Mouse (Mus musculus) liver, postnatal 0 days (tissue): ENCODE data around the gene Rsph1. TPM values are rescaled to one million over a fixed set of nuclear protein-coding genes. Genes with fewer than 3 reads are reported as not detected.

Experiments used
- ATAC-seq: fragments of 200-750 bp; cut with Nextera tagmentation; 2 replicates; pipeline ENCODE4 v1.8.0; 2017; ENCODE audit warnings: mild to moderate bottlenecking, moderate library complexity
- DNase-seq: peaks from one replicate; pipeline ENCODE4 v3.0.0-alpha.2; 2016
- H3K27ac ChIP-seq: fragments of 300-500 bp; sonication (generic); 2 replicates; pipeline ENCODE4 v1.5.1; 2014; ENCODE audit warnings: antibody characterized with exemption, moderate library complexity, mild to moderate bottlenecking, low read depth
- H3K27me3 ChIP-seq: fragments of 300-500 bp; sonication (generic); 2 replicates; pipeline ENCODE4 v1.6.1; 2014; ENCODE audit warnings: low read length, control low read depth, mixed read lengths; ENCODE audit not compliant: insufficient read depth
- H3K36me3 ChIP-seq: fragments of 300-500 bp; sonication (generic); replicated peaks from 2 replicates; pipeline ENCODE4 v1.6.1; 2014; ENCODE audit warnings: mild to moderate bottlenecking, control low read depth, low read length, moderate library complexity, mixed read lengths; ENCODE audit not compliant: insufficient read depth
- H3K4me1 ChIP-seq: fragments of 300-500 bp; sonication (generic); 2 replicates; pipeline ENCODE4 v1.6.1; 2014; ENCODE audit warnings: antibody characterized with exemption, mild to moderate bottlenecking, control low read depth; ENCODE audit not compliant: insufficient read depth
- H3K4me2 ChIP-seq: fragments of 300-500 bp; sonication (generic); 2 replicates; pipeline ENCODE4 v1.6.1; 2014; ENCODE audit warnings: low read depth, mild to moderate bottlenecking, low read length, moderate library complexity, mixed read lengths
- H3K4me3 ChIP-seq: fragments of 300-500 bp; sonication (generic); 2 replicates; pipeline ENCODE4 v1.5.1; 2014; ENCODE audit warnings: low read depth, low read length
- H3K9ac ChIP-seq: fragments of 300-500 bp; sonication (generic); replicated peaks from 2 replicates; pipeline ENCODE4 v1.6.1; 2014; ENCODE audit warnings: mild to moderate bottlenecking, moderate library complexity
- H3K9me3 ChIP-seq: fragments of 300-500 bp; sonication (generic); 2 replicates; pipeline ENCODE4 v1.6.1; 2016; ENCODE audit warnings: mild to moderate bottlenecking, control low read depth, low read length, mixed read lengths
- CTCF ChIP-seq: sonication (generic); IDR thresholded peaks from 2 replicates; pipeline ENCODE4 v1.5.1; 2016; ENCODE audit warnings: antibody characterized with exemption, low read depth
- EP300 ChIP-seq: IDR thresholded peaks from 2 replicates; pipeline ENCODE4 v1.6.1; 2016; ENCODE audit warnings: antibody characterized with exemption, low read depth, mild to moderate bottlenecking
- WGBS: fragments of 180-500 bp; shearing (Covaris S2); extraction: QIAGEN DNeasy Blood & Tissue Kit; methylation state at CpG from one replicate; pipeline ENCODE4 v1.1.7; 2014; ENCODE audit not compliant: insufficient replicate concordance; 5-methylcytosine and 5-hydroxymethylcytosine counted together
- polyA plus RNA-seq: library from polyadenylated mRNA; unstranded; fragments of >200 nt; fragmentation: Nextera tagmentation; extraction: Ambion mirVana; gene quantifications from 2 replicates; pipeline ENCODE4 v1.2.1, GENCODE M21; 2015

The Rsph1 gene
- polyA plus RNA-seq, 1 experiment from 2014 or later = 0.90 TPM

DNA sequence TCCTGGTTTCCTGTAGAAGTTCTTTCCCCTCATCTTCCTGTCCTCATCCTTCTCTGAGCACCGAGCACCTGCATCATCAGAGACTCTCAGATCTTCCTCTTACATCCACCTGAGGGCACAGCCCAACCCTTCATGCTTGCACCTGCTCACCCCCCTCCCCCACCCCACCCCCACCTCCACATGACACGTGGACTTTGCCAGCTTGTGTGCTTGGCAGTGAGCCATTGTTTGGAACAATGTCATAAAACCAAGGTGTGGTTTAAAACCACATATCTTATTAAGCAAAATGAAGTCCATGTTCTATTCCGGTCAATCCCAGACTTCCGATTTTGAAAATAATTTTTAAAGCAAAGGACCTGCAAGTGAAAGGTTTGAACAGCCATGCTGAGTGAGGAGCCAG is 45.3 kb upstream of the Rsph1 start:
- TF ChIP-seq CTCF = no peak
- TF ChIP-seq EP300 = no peak
- DNase-seq = peak; percentile 54
- Histone ChIP-seq H3K4me2 (no peak overlapping the region), H3K4me1 (peaks cover 26% of the 10 kb centered on the region), H3K27me3 (no peaks in the 10 kb centered on the region), H3K27ac (peak overlapping the region; percentile 82; the same call in 1 of the 2 replicates), H3K9me3 (no peaks in the 10 kb centered on the region), H3K9ac (no peak overlapping the region), H3K36me3 (peaks cover 10% of the 10 kb centered on the region; the same call in 1 of the 2 replicates), H3K4me3 (no peak overlapping the region)
- ATAC-seq = peak; percentile 15; the same call in 1 of the 2 replicates
- 73% methylated on average over 4 of the region's 4 CpGs for WGBS

- Histone ChIP-seq H3K4me3 (no peak overlapping the region), H3K4me2 (no peak overlapping the region), H3K9me3 (no peaks in the 10 kb centered on the region), H3K9ac (no peak overlapping the region), H3K36me3 (peaks cover 16% of the 10 kb centered on the region; the same call in 1 of the 2 replicates), H3K4me1 (peaks cover 26% of the 10 kb centered on the region), H3K27ac (no peak overlapping the region), H3K27me3 (no peaks in the 10 kb centered on the region)
- DNase-seq (no peak), ATAC-seq (no peak)
- WGBS = 81% methylated on average over 12 of the region's 12 CpGs
- TF ChIP-seq EP300 = no peak
- TF ChIP-seq CTCF = no peak
These were observed 44.2 kb upstream of the Rsph1 start for GRCm38 (mm10) chr17:31321425-31321824.

DNA sequence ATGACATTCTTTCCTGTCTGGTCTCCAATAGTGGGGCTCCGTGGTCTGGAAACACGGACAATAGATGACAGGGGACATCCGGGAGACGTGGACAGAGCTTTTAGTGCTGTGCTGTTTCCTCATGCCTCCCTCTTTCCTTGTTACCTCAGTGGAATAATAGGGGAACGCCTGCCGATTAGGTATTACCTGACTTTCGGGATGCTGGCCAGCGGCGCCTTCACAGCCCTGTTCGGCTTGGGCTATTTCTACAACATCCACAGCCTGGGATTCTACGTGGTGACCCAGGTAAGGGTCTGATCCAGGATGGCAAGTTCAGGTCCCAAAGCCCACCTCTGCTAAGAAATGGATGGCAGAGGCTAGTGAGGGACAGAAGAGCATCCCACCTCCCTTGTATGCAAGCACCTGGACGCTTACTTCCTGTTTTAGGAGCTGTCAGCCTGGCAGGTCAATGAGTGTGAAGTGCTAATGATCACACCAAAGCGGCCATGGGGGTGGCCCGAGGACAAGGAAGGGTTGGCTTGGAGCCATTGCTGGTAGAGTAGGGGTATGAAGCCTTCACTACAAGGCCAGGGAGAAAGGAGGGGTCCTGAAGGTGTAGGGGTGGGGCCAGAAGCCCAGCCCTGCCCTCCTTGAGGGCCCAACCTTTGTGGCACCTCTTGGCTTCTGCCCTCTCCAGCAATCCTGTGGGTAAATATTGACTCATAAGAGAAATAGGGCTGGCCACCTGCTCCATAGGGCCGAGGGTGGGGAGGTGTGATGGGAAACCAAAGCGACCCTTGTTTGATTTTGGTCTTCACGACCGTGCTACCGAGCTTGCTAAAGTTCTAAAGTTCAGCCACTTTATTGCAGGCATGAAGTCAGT is 42.0 kb upstream of the Rsph1 start:
- TF ChIP-seq CTCF (no peak), EP300 (no peak)
- no peaks in the 10 kb centered on the region for H3K27me3 ChIP-seq
- peaks cover 17% of the 10 kb centered on the region; the same call in 1 of the 2 replicates for H3K36me3 ChIP-seq
- 79% methylated on average over 19 of the region's 19 CpGs for WGBS
- 0 out of 2 replicates have a peak overlapping the region, but pooled peaks have one; percentile 1 for H3K27ac ChIP-seq
- H3K4me1 ChIP-seq = peaks cover 16% of the 10 kb centered on the region
- H3K4me2 ChIP-seq = no peak overlapping the region
- DNase-seq (no peak), ATAC-seq (peak; percentile 40; the same call in 1 of the 2 replicates)
- H3K4me3 ChIP-seq = no peak overlapping the region
- no peaks in the 10 kb centered on the region for H3K9me3 ChIP-seq
- no peak overlapping the region for H3K9ac ChIP-seq

DNA sequence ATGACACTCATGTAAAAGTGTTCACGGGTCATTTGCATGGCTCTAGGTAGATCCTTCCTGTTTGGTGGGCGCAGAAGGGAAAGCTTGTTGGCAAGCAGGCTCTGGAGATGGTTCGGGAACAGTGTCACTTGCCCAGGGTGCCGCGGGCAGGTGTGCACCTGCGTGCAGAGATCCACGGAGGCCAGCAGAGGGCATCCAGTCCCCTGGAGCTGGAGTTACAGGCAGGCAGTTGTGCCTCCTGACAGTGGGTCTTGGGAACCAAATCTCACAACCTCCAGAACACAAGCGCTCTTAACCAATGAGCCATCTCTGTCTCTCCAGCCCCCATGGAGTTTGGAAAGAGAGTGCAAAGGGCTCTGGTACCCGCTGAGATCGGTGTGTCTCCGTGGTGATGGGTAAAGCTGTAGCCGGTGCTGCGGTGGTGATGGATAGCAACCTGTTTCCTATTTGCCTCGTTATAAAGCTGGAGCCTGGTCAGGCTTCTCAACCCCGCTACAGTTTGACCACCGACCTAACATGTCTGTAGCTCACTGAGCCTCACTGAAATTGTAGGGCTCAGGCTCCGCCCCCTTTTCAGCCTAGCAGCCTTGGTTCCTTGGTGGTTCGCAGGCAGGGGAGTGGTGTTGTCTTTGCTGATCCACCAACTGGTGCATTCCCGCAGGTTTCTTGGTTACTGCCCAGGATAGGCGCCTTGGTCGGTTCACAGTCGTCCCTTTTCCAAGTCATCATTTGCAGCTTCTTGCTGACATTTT is 40.5 kb upstream of the Rsph1 start:
- H3K4me2 ChIP-seq = no peak overlapping the region
- no peaks in the 10 kb centered on the region for H3K9me3 ChIP-seq
- no peaks in the 10 kb centered on the region for H3K27me3 ChIP-seq
- H3K9ac ChIP-seq = no peak overlapping the region
- no peak overlapping the region for H3K4me3 ChIP-seq
- peak; percentile 37; the same call in 1 of the 2 replicates for ATAC-seq
- peaks cover 17% of the 10 kb centered on the region; the same call in 1 of the 2 replicates for H3K36me3 ChIP-seq
- DNase-seq = no peak
- WGBS = 72% methylated on average over 22 of the region's 22 CpGs
- H3K27ac ChIP-seq = no peak overlapping the region
- no peak for TF ChIP-seq EP300
- peak; percentile 60 for TF ChIP-seq CTCF
- H3K4me1 ChIP-seq = peaks cover 7% of the 10 kb centered on the region; the same call in 1 of the 2 replicates

- H3K36me3 ChIP-seq = peaks cover 16% of the 10 kb centered on the region; the same call in 1 of the 2 replicates
- no peak overlapping the region for H3K4me2 ChIP-seq
- H3K27me3 ChIP-seq = no peaks in the 10 kb centered on the region
- no peak for DNase-seq
- peaks cover 7% of the 10 kb centered on the region; the same call in 1 of the 2 replicates for H3K4me1 ChIP-seq
- no peak overlapping the region for H3K4me3 ChIP-seq
- H3K9ac ChIP-seq = no peak overlapping the region
- no peaks in the 10 kb centered on the region for H3K9me3 ChIP-seq
- no peak overlapping the region for H3K27ac ChIP-seq
- TF ChIP-seq EP300 (no peak), CTCF (no peak)
- 67% methylated on average over 3 of the region's 3 CpGs for WGBS
- no peak for ATAC-seq
These were observed 39.8 kb upstream of the Rsph1 start for GRCm38 (mm10) chr17:31316998-31317397.

DNA sequence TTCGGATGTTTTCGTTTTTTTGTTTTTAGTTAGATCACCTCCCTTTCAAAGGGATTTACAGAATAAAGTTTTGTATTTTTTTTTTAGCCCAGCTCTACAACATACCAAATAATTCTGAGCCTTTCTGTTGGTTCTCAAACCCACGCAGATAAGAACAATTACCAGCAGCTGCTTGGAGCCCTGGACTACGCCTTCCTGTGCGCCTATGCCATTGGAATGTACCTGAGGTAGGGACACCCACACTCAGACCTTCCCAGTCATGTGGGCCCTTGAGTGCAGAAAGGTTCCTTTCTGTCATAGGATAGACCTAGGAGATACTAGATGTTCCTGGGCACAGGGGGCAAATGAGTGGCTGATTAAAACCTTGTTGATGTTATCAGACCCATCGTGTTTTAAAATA is 38.8 kb upstream of the Rsph1 start:
- no peaks in the 10 kb centered on the region for H3K27me3 ChIP-seq
- peaks cover 15% of the 10 kb centered on the region; the same call in 1 of the 2 replicates for H3K36me3 ChIP-seq
- no peak overlapping the region for H3K9ac ChIP-seq
- no peak for TF ChIP-seq EP300
- no peak for TF ChIP-seq CTCF
- peaks cover 7% of the 10 kb centered on the region; the same call in 1 of the 2 replicates for H3K4me1 ChIP-seq
- no peak overlapping the region for H3K4me3 ChIP-seq
- H3K4me2 ChIP-seq = no peak overlapping the region
- DNase-seq (no peak), ATAC-seq (no peak)
- no peak overlapping the region for H3K27ac ChIP-seq
- 72% methylated on average over 6 of the region's 6 CpGs for WGBS
- no peaks in the 10 kb centered on the region for H3K9me3 ChIP-seq
